Mouse (Mus musculus): ENCODE results near the gene Rab11fip5. TPM values are rescaled to one million over a fixed set of nuclear protein-coding genes. Genes with fewer than 3 reads are reported as not detected.

Gene Rab11fip5
- total RNA-seq, 2 experiments from 2014 or later, result 36.9 to 42.1 TPM

GRCm38 (mm10) chr6:85314064-85314798, 60.2 kb downstream of the Rab11fip5 start:
- no peak for DNase-seq

GRCm38 (mm10) chr6:85307894-85308293, 66.5 kb downstream of the Rab11fip5 start:
- no peak for DNase-seq

GRCm38 (mm10) chr6:85306375-85306774, 68.1 kb downstream of the Rab11fip5 start:
- DNase-seq, result no peak

GRCm38 (mm10) chr6:85305826-85306225, 68.6 kb downstream of the Rab11fip5 start:
- no peak for DNase-seq

- DNase-seq, result no peak
Measured at GRCm38 (mm10) chr6:85304966-85305365, 69.5 kb downstream of the Rab11fip5 start.

GRCm38 (mm10) chr6:85302326-85303055, 71.9 kb downstream of the Rab11fip5 start:
- peak; percentile 18 for DNase-seq

GRCm38 (mm10) chr6:85295384-85296167, 78.9 kb downstream of the Rab11fip5 start:
- DNase-seq, result peak; percentile 58

GRCm38 (mm10) chr6:85294004-85294379, 80.4 kb downstream of the Rab11fip5 start:
- DNase-seq, result no peak

- no peak for DNase-seq
Measured at GRCm38 (mm10) chr6:85293255-85294003, 81.0 kb downstream of the Rab11fip5 start.

GRCm38 (mm10) chr6:85290869-85291824, 83.3 kb downstream of the Rab11fip5 start:
- no peak for DNase-seq

GRCm38 (mm10) chr6:85288193-85288857, 86.1 kb downstream of the Rab11fip5 start:
- DNase-seq, result no peak

GRCm38 (mm10) chr6:85286283-85287047, 88.0 kb downstream of the Rab11fip5 start:
- no peak for DNase-seq

Small RNAs within 50 kb of the gene (microRNA-seq; reads per million reads assigned to microRNA genes)
- 0 reads per million in 2 experiments for gene Mir705

Other genes with a start within 250 kb of the Rab11fip5 start
- 10 to 100 TPM; 20.0 to 22.2 TPM for gene Spr, start 236.9 kb downstream of the Rab11fip5 start, total RNA-seq (2021)
- not detected for gene Emx1, start 187.2 kb downstream of the Rab11fip5 start, total RNA-seq (2021)
- gene Sfxn5, start 41.2 kb downstream of the Rab11fip5 start, total RNA-seq (2021), result 1 to 10 TPM; 2.8 to 5.1 TPM
- not detected for gene Noto, start 49.3 kb upstream of the Rab11fip5 start, total RNA-seq (2021)
- 10 to 100 TPM; 12.2 to 13.7 TPM for gene Smyd5, start 57.4 kb upstream of the Rab11fip5 start, total RNA-seq (2021)
- 100 to 1,000 TPM; 164 to 167 TPM for gene Cct7, start 76.9 kb upstream of the Rab11fip5 start, total RNA-seq (2021)
- 10 to 100 TPM; 15.2 to 17.8 TPM for gene Pradc1, start 77.3 kb upstream of the Rab11fip5 start, total RNA-seq (2021)
- gene Fbxo41, start 128.4 kb upstream of the Rab11fip5 start, total RNA-seq (2021), result under 1 TPM; 0.14 TPM
- not detected for gene Egr4, start 139.0 kb upstream of the Rab11fip5 start, total RNA-seq (2021)
- gene Alms1, start 212.9 kb upstream of the Rab11fip5 start, total RNA-seq (2021), result 1 to 10 TPM; 2.1 to 3.3 TPM